ENCODE assay signal across 19 mouse cellular contexts in genomic region chr9:7122863-7123262, GRCm38 (mm10).
"Had no signal": no experiment of that assay in that cellular context is flagged by ENCODE, and none has a peak within 500 bp of the region (broad histone marks: within the 10 kb centered on the region; RNA-seq: fewer than 3 reads in every experiment).

No protein-coding gene starts in this region.

- H3K9ac ChIP-seq: liver, embryonic 15.5 days; lung, embryonic 14.5 days; midbrain, embryonic 12.5 days; neural tube, embryonic 13.5 days; neural tube, embryonic 15.5 days; stomach, embryonic 15.5 days had no signal

- H3K4me2 ChIP-seq: liver, embryonic 15.5 days; lung, embryonic 14.5 days; midbrain, embryonic 12.5 days; neural tube, embryonic 13.5 days; neural tube, embryonic 15.5 days; stomach, embryonic 15.5 days had no signal

- H3K4me1 ChIP-seq: liver, embryonic 15.5 days; megakaryocyte, embryonic 14.5 days; midbrain, embryonic 10.5 days; midbrain, embryonic 12.5 days; neural tube, embryonic 13.5 days; neural tube, embryonic 15.5 days; stomach, embryonic 15.5 days had no signal

- H3K4me3 ChIP-seq: liver, embryonic 15.5 days; megakaryocyte, embryonic 14.5 days; midbrain, embryonic 10.5 days; midbrain, embryonic 12.5 days; myocyte; neural tube, embryonic 13.5 days; neural tube, embryonic 15.5 days; stomach, embryonic 15.5 days had no signal

- H3K36me3 ChIP-seq: liver, embryonic 15.5 days; stomach, embryonic 15.5 days had no signal

- ATAC-seq: midbrain, embryonic 16.5 days had no signal

- DNase-seq: lung, adult 18-20 months; lung, embryonic 14.5 days; lung, postnatal 10 days; lung, postnatal 4 days; midbrain, embryonic 14.5 days; right cerebral cortex, postnatal 14 days; thymus, adult 2 months; thymus, postnatal 25 days; thymus, postnatal 4 days had no signal

- H3K27me3 ChIP-seq: liver, embryonic 15.5 days; megakaryocyte, embryonic 14.5 days; midbrain, embryonic 12.5 days; neural tube, embryonic 13.5 days; neural tube, embryonic 15.5 days; stomach, embryonic 15.5 days had no signal

- H3K27ac ChIP-seq: liver, embryonic 15.5 days; midbrain, embryonic 10.5 days; midbrain, embryonic 12.5 days; neural tube, embryonic 13.5 days; neural tube, embryonic 15.5 days; stomach, embryonic 15.5 days; stomach, postnatal 0 days had no signal

- H3K9me3 ChIP-seq: liver, embryonic 15.5 days; megakaryocyte, embryonic 14.5 days; midbrain, embryonic 10.5 days; midbrain, embryonic 12.5 days; neural tube, embryonic 13.5 days; neural tube, embryonic 15.5 days; stomach, embryonic 15.5 days had no signal
